Mouse (Mus musculus) neural tube, embryonic 14.5 days (tissue): ENCODE measurements at regions not wholly inside any gene's neighbourhood (a gene's known extent, or its start where the extent isn't known, plus 50 kb on each side); places are given as distances from the start of the nearest gene placed in this dataset.

Experiments used
- ATAC-seq: fragments of 200-750 bp; cut with Nextera tagmentation; 2 replicates; pipeline ENCODE4 v1.8.0; 2017; ENCODE audit warnings: low read depth, mild to moderate bottlenecking, moderate TSS enrichment, moderate library complexity
- H3K27ac ChIP-seq: fragments of 300-500 bp; sonication (generic); 2 replicates; pipeline ENCODE4 v1.5.1; 2014; ENCODE audit warnings: low read depth, mild to moderate bottlenecking, control low read depth, low read length, moderate library complexity, mixed read lengths
- H3K27me3 ChIP-seq: fragments of 300-500 bp; sonication (generic); 2 replicates; pipeline ENCODE4 v1.6.1; 2014; ENCODE audit warnings: low read length; ENCODE audit not compliant: control insufficient read depth, insufficient read depth
- H3K36me3 ChIP-seq: fragments of 300-500 bp; sonication (generic); 2 replicates; pipeline ENCODE4 v1.6.1; 2014; ENCODE audit warnings: low read length, mixed read lengths; ENCODE audit not compliant: control insufficient read depth, insufficient read depth
- H3K4me1 ChIP-seq: fragments of 300-500 bp; sonication (generic); 2 replicates; pipeline ENCODE4 v1.6.1; 2014; ENCODE audit warnings: low read length; ENCODE audit not compliant: control insufficient read depth, insufficient read depth
- H3K4me2 ChIP-seq: fragments of 300-500 bp; sonication (generic); 2 replicates; pipeline ENCODE4 v1.6.1; 2014; ENCODE audit warnings: mild to moderate bottlenecking, low read depth, low read length, control low read depth
- H3K4me3 ChIP-seq: fragments of 300-500 bp; sonication (generic); 2 replicates; pipeline ENCODE4 v1.5.1; 2014; ENCODE audit warnings: low read depth, low read length, control low read depth, mixed read lengths
- H3K9ac ChIP-seq: fragments of 300-500 bp; sonication (generic); replicated peaks from 2 replicates; pipeline ENCODE4 v1.6.1; 2014; ENCODE audit warnings: low read depth, mild to moderate bottlenecking, control low read depth, low read length, mixed read lengths
- H3K9me3 ChIP-seq: fragments of 300-500 bp; sonication (generic); 2 replicates; pipeline ENCODE4 v1.6.1; 2016; ENCODE audit warnings: low read length; ENCODE audit not compliant: control insufficient read depth
- WGBS: fragments of 180-500 bp; shearing (Covaris S2); extraction: QIAGEN DNeasy Blood & Tissue Kit; methylation state at CpG from one replicate; pipeline ENCODE4 v1.1.7; 2014; 5-methylcytosine and 5-hydroxymethylcytosine counted together

DNA sequence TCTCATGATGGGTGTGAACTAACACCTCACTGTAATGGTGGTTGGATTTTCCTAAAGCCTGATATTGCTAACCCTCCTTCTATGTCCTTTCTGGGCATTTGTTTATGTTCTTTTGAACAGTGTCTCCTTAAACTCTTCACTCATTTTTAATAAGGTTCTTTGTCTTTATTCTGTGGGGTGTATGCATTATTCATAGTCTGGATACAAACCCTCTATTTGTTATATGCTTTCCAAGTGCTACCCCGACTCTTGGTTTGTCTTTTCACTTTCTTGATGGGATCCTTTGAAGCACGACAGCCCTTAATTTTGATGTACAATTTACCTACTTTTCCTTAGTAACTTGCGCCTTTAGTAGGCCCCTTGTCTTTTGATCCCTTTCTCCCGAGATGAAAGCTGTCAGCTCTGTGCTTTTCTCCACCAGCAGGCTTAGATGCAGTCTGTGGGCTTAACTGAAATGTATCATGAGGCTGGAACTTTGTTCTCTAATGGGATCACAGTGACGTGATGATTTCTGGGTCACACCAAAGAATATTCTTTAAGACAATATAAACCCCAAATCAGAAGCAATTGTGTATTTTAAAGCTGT lies 138.0 kb upstream of the Pbx1 start:
- Histone ChIP-seq H3K9me3 (no peaks in the 10 kb centered on the region), H3K27me3 (no peaks in the 10 kb centered on the region), H3K4me1 (no peaks in the 10 kb centered on the region), H3K9ac (no peak overlapping the region), H3K4me3 (no peak overlapping the region), H3K27ac (no peak overlapping the region), H3K4me2 (no peak overlapping the region), H3K36me3 (no peaks in the 10 kb centered on the region)
- WGBS = 46% methylated on average over 5 of the region's 5 CpGs
- ATAC-seq = no peak

DNA sequence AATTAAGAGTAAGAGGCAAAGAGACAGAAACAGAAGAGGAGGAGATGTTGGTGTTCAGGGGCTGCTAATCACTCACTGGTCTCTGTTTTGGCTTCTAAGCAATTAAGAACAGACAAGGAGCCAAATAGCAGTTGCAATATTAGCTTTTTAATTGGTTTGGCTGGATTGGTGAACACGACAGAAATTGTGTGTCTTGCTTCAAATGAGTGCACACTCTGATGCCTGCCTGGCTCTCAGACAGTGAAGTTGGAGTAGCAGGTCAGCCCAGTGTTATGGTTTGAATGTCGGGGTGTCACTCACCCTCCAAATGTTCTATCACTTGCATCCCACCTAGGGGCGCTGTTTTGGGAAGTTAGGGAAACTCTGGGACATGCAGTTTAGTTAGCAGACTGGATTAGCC lies 120.3 kb upstream of the Pbx1 start:
- no peak overlapping the region for H3K4me2 ChIP-seq
- no peaks in the 10 kb centered on the region for H3K9me3 ChIP-seq
- no peak overlapping the region for H3K9ac ChIP-seq
- no peak for ATAC-seq
- 70% methylated on average over 3 of the region's 3 CpGs for WGBS
- H3K27me3 ChIP-seq = no peaks in the 10 kb centered on the region
- no peak overlapping the region for H3K27ac ChIP-seq
- no peak overlapping the region for H3K4me3 ChIP-seq
- no peaks in the 10 kb centered on the region for H3K36me3 ChIP-seq
- H3K4me1 ChIP-seq = no peaks in the 10 kb centered on the region

- Histone ChIP-seq H3K36me3 (no peaks in the 10 kb centered on the region), H3K27ac (no peak overlapping the region), H3K4me3 (no peak overlapping the region), H3K27me3 (no peaks in the 10 kb centered on the region), H3K4me2 (no peak overlapping the region), H3K9ac (no peak overlapping the region), H3K9me3 (no peaks in the 10 kb centered on the region), H3K4me1 (no peaks in the 10 kb centered on the region)
- 45% methylated on average over 7 of the region's 7 CpGs for whole genome bisulfite sequencing
- ATAC-seq = no peak
These were observed 117.9 kb upstream of the Pbx1 start for GRCm38 (mm10) chr1:168549807-168550435.

GRCm38 (mm10) chr1:168546156-168546555 lies 114.1 kb upstream of the Pbx1 start:
- H3K36me3 ChIP-seq = no peaks in the 10 kb centered on the region
- no peak overlapping the region for H3K27ac ChIP-seq
- H3K4me3 ChIP-seq = no peak overlapping the region
- ATAC-seq = no peak
- H3K4me2 ChIP-seq = no peak overlapping the region
- WGBS = 94% methylated on average over 3 of the region's 3 CpGs
- H3K4me1 ChIP-seq = no peaks in the 10 kb centered on the region
- no peak overlapping the region for H3K9ac ChIP-seq
- no peaks in the 10 kb centered on the region for H3K27me3 ChIP-seq
- no peaks in the 10 kb centered on the region for H3K9me3 ChIP-seq

GRCm38 (mm10) chr1:168545072-168545780 lies 113.2 kb upstream of the Pbx1 start:
- no peak overlapping the region for H3K4me3 ChIP-seq
- H3K36me3 ChIP-seq = no peaks in the 10 kb centered on the region
- no peak overlapping the region for H3K27ac ChIP-seq
- H3K27me3 ChIP-seq = no peaks in the 10 kb centered on the region
- 86% methylated on average over 7 of the region's 7 CpGs for WGBS
- no peak for ATAC-seq
- H3K4me1 ChIP-seq = no peaks in the 10 kb centered on the region
- H3K9me3 ChIP-seq = no peaks in the 10 kb centered on the region
- no peak overlapping the region for H3K9ac ChIP-seq
- no peak overlapping the region for H3K4me2 ChIP-seq

DNA sequence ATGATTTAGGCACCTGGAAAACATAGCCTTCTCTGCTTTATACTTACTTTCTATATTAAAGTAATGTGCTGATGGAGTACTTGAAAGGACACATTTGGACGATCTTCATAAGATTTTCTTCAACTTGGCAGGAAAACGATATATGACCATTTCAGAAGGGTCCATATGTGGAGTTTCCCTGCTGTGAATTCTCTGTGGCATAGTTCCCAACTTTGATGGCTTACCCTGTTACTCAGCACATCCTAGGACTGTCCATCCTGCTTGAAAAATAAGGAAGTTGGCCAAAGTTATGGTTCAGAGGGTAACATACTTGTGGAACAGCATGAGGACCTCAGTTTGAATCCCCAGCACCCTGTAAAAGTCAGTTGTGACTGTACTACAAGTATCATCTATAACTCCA lies 109.2 kb upstream of the Pbx1 start:
- no peaks in the 10 kb centered on the region for H3K9me3 ChIP-seq
- no peak overlapping the region for H3K4me3 ChIP-seq
- H3K36me3 ChIP-seq = no peaks in the 10 kb centered on the region
- no peak overlapping the region for H3K9ac ChIP-seq
- no peaks in the 10 kb centered on the region for H3K27me3 ChIP-seq
- no peak for ATAC-seq
- no peaks in the 10 kb centered on the region for H3K4me1 ChIP-seq
- H3K4me2 ChIP-seq = no peak overlapping the region
- 82% methylated on average over 2 of the region's 2 CpGs for WGBS
- H3K27ac ChIP-seq = no peak overlapping the region

GRCm38 (mm10) chr1:168518087-168518486 lies 86.0 kb upstream of the Pbx1 start:
- Histone ChIP-seq H3K36me3 (no peaks in the 10 kb centered on the region), H3K4me2 (no peak overlapping the region), H3K27me3 (no peaks in the 10 kb centered on the region), H3K27ac (no peak overlapping the region), H3K4me1 (no peaks in the 10 kb centered on the region), H3K4me3 (no peak overlapping the region), H3K9me3 (no peaks in the 10 kb centered on the region; the same call in 1 of the 2 replicates), H3K9ac (no peak overlapping the region)
- ATAC-seq = no peak
- 82% methylated on average over 6 of the region's 6 CpGs for WGBS

- no peaks in the 10 kb centered on the region for H3K4me1 ChIP-seq
- no peak for ATAC-seq
- H3K9me3 ChIP-seq = no peaks in the 10 kb centered on the region
- H3K27ac ChIP-seq = no peak overlapping the region
- H3K9ac ChIP-seq = no peak overlapping the region
- no peaks in the 10 kb centered on the region for H3K36me3 ChIP-seq
- H3K4me2 ChIP-seq = no peak overlapping the region
- 91% methylated on average over 1 of the region's 1 CpGs for WGBS
- no peaks in the 10 kb centered on the region for H3K27me3 ChIP-seq
- H3K4me3 ChIP-seq = no peak overlapping the region
These were observed 74.3 kb upstream of the Pbx1 start for GRCm38 (mm10) chr1:168506326-168506725.

- H3K36me3 ChIP-seq = no peaks in the 10 kb centered on the region
- H3K4me1 ChIP-seq = no peaks in the 10 kb centered on the region
- 81% methylated on average over 9 of the region's 9 CpGs for WGBS
- no peak overlapping the region for H3K4me2 ChIP-seq
- no peaks in the 10 kb centered on the region for H3K9me3 ChIP-seq
- H3K9ac ChIP-seq = no peak overlapping the region
- H3K27ac ChIP-seq = no peak overlapping the region
- no peaks in the 10 kb centered on the region for H3K27me3 ChIP-seq
- ATAC-seq = no peak
- H3K4me3 ChIP-seq = no peak overlapping the region
These were observed 72.7 kb upstream of the Pbx1 start for GRCm38 (mm10) chr1:168504773-168505172.
